Mouse (Mus musculus) thymus, adult 2 months (tissue): ENCODE measurements around the gene Prom1.

Experiments used
- CTCF ChIP-seq: fragments of 200-500 bp; IDR thresholded peaks from 2 replicates; pipeline ENCODE4 v1.5.1; 2012; ENCODE audit warnings: mild to moderate bottlenecking, control low read depth, low read length, moderate library complexity, borderline replicate concordance; ENCODE audit not compliant: control insufficient read depth, poor library complexity, insufficient read depth; ENCODE audit errors: extremely low read depth
- POLR2A ChIP-seq: fragments of 200-500 bp; IDR thresholded peaks from 2 replicates; pipeline ENCODE4 v1.6.1; 2012; ENCODE audit warnings: mild to moderate bottlenecking, low read length, control low read depth, moderate library complexity; ENCODE audit not compliant: control insufficient read depth, poor library complexity, insufficient read depth; ENCODE audit errors: extremely low read depth

- TF ChIP-seq CTCF: no peak
- no peak for TF ChIP-seq POLR2A
Measured at GRCm38 (mm10) chr5:44085871-44086270, 16.0 kb downstream of the Prom1 start.
